Mouse (Mus musculus) layer of hippocampus, adult 11-12 months (tissue): ENCODE data around the gene Cactin.

Source experiments
- DNase-seq: peaks from one replicate; pipeline ENCODE4 v3.0.0; 2022; ENCODE audit warnings: low spot score

Cactin gene

DNA sequence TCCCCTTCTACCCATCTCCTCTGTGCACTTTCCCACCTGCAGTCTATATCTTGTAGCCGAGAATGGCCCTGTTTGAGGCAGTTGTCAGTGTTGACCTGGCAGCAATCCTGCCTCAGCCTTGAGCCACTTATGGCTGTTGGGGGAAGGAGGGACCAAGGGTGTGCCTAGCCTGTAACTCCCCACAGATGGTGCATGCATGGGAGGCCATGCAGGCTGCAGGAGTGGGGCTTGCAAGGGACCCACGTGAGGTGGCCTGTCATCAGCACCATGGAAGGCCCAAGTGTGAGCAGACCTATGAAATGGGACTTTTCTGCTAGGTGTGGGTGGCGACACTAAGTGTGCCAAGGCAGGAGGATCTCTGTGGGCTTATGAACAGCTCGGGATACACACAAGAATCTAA is 44.2 kb downstream of the Cactin start:
- DNase-seq = no peak

DNA sequence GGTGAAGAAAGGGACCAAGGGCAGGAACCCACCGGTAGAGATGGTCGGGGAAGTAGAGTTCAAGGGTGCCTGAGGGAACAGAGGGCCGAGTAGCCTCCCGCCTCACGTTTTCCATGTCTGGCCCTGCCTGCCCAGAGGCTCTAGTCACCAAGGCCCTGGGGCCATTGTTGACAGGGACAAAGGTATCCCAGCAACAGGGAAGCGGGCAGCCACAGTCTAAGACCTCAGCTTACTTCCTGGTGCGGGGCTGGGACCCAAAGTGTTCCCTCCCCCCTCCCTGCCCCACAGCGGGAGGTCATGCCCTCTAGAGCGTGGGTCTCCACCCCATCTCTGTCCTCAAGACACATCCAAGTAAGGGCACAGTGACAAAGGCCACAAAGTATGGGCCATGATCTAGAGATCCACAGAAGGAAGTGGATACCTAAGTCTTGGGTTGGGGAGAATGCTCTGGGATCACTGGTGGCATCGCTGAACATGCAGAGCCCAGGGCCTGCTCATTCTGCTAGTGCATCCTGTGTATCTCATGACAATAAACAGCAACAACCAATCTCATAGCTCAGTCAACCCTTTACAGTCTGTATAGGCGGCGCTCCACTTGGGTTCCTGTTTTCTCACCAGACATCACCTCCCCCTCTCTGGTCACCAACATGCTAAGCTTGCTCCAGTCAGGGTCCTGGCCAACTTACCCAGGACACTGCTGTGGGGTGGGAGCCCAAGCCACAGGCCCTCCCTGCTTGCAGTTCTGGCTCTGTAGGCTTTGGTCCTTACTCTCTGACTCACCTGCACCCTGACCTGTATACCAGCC is 45.0 kb downstream of the Cactin start, which contains the start of gene 4930404N11Rik:
TSS of gene 4930404N11Rik (minus strand) at position 145 of the 805 bp plus-strand sequence.
- no peak for DNase-seq

DNA sequence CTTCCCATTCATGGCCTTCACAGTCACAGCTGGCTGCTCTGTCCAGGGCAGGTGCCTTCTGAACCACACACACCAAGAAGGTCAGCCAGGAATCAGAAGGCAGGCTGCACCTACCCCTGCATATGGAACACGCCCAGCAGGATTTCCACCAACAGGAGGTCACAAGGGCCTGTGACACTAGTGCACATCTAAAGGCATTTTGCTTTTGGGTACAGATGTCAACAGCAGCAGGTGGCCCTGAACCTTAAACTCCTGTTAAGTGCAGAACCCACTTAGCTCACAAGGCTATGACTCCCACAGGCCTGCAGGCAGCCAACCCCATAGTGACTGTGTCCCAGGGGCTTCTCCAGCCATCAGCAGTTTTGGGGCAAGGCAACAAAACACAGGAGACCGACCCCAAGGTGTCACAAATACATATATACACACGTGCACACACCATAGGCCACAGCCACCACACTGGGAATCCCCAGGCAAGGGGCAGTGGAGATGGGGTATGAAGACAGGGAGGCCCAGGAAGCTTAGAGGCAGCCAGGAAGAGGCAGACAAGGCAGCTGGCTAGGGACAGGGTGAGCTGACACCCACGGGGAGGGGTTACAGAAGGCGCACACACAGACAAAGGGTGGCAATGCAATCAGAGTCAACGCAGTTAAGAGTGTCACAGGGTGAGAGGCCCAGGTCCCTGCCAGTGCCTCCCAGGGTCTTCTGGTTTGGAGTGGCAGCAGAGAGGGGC is 45.7 kb downstream of the Cactin start:
- no peak for DNase-seq

DNA sequence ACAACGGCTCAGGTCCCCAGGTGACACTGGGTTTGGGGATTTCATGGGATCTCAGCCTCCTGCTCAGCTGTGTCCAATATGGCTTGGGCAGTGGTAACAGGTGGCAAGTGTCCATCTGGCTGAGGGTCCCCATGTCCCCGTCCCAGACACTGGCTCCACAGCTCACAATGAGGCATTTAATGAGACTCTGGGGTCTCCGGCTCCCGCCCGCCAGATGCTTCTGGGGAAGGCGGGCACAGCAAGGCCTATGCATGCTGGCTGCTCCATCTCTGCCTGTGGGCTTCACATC is 46.2 kb downstream of the Cactin start:
- no peak for DNase-seq

DNA sequence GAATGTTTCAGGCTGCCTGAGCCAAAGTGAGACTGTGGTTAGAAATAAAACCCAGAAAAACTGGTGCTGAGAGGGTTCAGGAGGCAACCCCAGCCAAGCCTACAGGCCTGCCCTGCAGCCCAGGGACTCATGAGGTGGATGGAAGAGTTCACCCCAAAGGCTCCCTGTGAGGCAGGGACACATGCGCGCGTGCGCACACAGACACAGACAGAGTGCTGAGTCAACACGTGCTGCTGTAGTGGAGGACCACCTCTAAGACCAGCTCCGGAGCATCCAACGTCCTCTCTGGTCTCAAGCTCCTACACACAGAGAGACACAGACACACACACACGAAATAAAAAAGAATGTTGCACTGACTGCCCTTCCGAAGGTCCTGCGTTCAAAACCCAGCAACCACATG is 54.4 kb downstream of the Cactin start:
- DNase-seq = no peak
